Mouse (Mus musculus): ENCODE results near the gene Gm49373. TPM values are rescaled to one million over a fixed set of nuclear protein-coding genes. Genes with fewer than 3 reads are reported as not detected.

The Gm49373 gene
- polyA plus RNA-seq, 1 experiment from 2014 or later: 0.15 TPM

DNA sequence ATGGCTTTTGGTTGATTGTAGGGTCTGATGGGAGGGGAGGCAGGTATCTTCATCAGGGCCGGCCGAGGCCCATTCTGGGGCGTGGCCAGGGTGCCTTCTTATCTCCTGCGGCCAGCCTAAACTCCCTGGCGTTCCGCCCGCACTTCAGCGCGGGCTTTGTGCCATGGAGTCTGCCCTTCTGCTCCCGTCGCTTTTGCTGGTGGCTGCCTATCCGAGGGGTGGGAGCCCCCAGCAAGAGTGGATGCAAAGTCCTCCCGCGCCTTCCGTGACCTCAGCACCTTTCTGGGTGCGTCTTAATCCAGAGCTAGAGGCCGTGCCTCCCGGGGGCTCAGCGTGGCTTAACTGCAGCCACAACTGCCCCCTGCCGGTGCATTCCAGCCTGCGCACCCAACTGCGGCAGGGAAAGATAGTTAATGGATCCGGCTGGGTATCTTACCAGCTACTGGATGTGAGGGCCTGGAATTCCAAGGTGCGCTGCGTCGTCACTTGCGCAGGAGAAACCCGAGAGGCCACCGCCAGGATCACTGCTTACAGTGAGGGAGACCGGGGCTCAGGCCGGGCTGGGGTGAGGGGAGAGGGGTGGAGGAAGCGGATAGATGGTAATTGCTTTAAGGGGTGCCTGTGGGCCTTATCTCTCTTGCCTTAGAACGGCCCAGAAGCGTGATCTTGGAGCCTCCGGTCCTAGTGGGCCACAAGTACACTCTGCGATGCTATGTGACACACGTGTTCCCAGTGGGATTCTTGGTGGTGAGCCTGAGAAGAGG, 43.4 kb downstream of the Gm49373 start, which contains the start of gene Icam4:
TSS of gene Icam4 (plus strand) at position 83 of the 764 bp plus-strand sequence.
- no peak for TF ChIP-seq CTCF (IDR thresholded peaks at IDR 0.05)
- ATAC-seq (no peak), DNase-seq (ENCODE audit: low read depth, low spot score) (no peak)
- POLR2A ChIA-PET: interaction anchor here (1.1 kb wide), 1 partner anchor 22 kb away, joined by 3 read pairs; no protein-coding TSS in a partner anchor
- no peaks in the 10 kb centered on the region for H3K27me3 ChIP-seq
- CTCF ChIA-PET: interaction anchor here (0.7 to 1.9 kb wide), 7 partner anchors 11 to 105 kb away, joined by 3 to 7 read pairs (median 3); no protein-coding TSS in a partner anchor
- in situ Hi-C loops (cut with MboI; ENCODE audit: low pct_unique_long_range_greater_than_20kb): loop anchor here (5.0 kb wide), 2 partner anchors 43 to 103 kb away; partner anchors contain the start of genes Fdx1l, Gm49373 and Tyk2

- H3K27me3 ChIP-seq: no peaks in the 10 kb centered on the region
- ATAC-seq: no peak
- DNase-seq (ENCODE audit: low read depth, low spot score): no peak
- TF ChIP-seq CTCF (IDR thresholded peaks at IDR 0.05): no peak
- in situ Hi-C loops (cut with MboI; ENCODE audit: low pct_unique_long_range_greater_than_20kb): no loop called here
- POLR2A ChIA-PET: interaction anchor here (1.1 kb wide), 1 partner anchor 21 kb away, joined by 3 read pairs; no protein-coding TSS in a partner anchor
- CTCF ChIA-PET: interaction anchor here (0.7 to 1.5 kb wide), 4 partner anchors 13 to 106 kb away, joined by 3 to 4 read pairs (median 3); no protein-coding TSS in a partner anchor
Observed at GRCm38 (mm10) chr9:21028560-21029110, 44.3 kb downstream of the Gm49373 start.

- CTCF ChIA-PET: no interaction called here
- ATAC-seq (no peak), DNase-seq (ENCODE audit: low read depth, low spot score) (no peak)
- TF ChIP-seq CTCF (IDR thresholded peaks at IDR 0.05): no peak
- POLR2A ChIA-PET: no interaction called here
- no peaks in the 10 kb centered on the region for H3K27me3 ChIP-seq
- in situ Hi-C loops (cut with MboI; ENCODE audit: low pct_unique_long_range_greater_than_20kb): no loop called here
Observed at GRCm38 (mm10) chr9:21027774-21028290, 45.1 kb downstream of the Gm49373 start.

DNA sequence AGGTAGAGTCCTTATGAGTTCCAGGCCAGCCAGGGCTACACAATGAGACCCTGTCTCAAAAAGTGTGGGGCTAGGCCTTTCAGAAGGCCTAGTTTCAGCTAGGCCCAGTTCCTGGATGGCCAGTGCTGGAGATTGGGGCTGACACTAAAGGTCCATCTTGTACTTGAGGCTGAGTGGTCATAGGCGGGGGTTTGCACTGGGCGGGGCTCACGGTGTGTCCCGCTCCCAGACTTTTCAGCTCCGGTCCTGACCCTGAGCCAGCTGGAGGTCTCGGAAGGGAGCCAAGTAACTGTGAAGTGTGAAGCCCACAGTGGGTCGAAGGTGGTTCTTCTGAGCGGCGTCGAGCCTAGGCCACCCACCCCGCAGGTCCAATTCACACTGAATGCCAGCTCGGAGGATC, 46.0 kb downstream of the Gm49373 start:
- POLR2A ChIA-PET: no interaction called here
- no peak for TF ChIP-seq CTCF (IDR thresholded peaks at IDR 0.05)
- ATAC-seq: no peak
- H3K27me3 ChIP-seq: no peaks in the 10 kb centered on the region
- CTCF ChIA-PET: interaction anchor here (1.2 kb wide), 1 partner anchor 128 kb away, joined by 3 read pairs; no protein-coding TSS in a partner anchor
- in situ Hi-C loops (cut with MboI; ENCODE audit: low pct_unique_long_range_greater_than_20kb): no loop called here
- DNase-seq (ENCODE audit: low read depth, low spot score): no peak

DNA sequence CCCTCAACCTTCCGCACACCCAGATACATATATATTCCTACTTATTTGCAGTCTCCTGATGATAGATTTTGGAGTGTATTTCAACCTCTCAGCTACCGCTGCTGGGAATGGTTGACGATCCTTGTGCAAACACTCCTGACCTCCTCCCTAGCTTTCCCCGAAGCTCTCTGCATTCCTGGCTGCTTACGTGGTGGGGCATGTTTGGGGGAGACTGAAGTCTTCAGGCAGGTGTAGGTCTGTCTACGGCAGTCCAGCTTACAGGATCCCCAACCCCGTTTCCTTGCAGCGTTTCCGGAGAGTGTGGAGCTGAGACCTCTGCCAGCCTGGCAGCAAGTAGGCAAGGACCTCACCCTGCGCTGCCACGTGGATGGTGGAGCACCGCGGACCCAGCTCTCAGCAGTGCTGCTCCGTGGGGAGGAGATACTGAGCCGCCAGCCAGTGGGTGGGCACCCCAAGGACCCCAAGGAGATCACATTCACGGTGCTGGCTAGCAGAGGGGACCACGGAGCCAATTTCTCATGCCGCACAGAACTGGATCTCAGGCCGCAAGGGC, 47.6 kb downstream of the Gm49373 start:
- ATAC-seq (no peak), DNase-seq (ENCODE audit: low read depth, low spot score) (no peak)
- in situ Hi-C loops (cut with MboI; ENCODE audit: low pct_unique_long_range_greater_than_20kb): no loop called here
- CTCF ChIA-PET: no interaction called here
- H3K27me3 ChIP-seq: no peaks in the 10 kb centered on the region
- POLR2A ChIA-PET: no interaction called here
- TF ChIP-seq CTCF (IDR thresholded peaks at IDR 0.05): no peak

DNA sequence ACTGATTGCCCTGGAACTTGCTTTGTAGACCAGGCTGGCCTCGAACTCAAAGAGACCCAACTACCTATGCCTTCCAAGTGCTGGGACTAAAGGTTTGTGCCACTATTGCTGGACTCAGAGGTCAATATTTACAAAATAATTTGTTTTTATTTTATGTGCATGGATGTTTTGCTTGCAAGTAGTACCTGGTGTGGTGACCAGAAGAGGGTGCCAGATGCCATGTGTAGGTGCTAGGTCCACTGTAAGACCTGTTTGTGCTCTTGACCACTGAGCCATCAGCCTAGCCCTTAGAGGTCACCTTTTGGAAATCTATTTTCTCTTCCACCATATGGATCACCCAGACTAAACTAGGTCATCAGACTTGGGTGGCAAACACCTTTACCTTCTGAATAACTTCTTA, 50.2 kb downstream of the Gm49373 start:
- DNase-seq (ENCODE audit: low read depth, low spot score): no peak
- ChIA-PET POLR2A (no interaction called here), CTCF (no interaction called here)
- ATAC-seq: no peak
- no peaks in the 10 kb centered on the region for H3K27me3 ChIP-seq
- in situ Hi-C loops (cut with MboI; ENCODE audit: low pct_unique_long_range_greater_than_20kb): no loop called here
- TF ChIP-seq CTCF (IDR thresholded peaks at IDR 0.05): no peak

GRCm38 (mm10) chr9:21022288-21022687, 50.6 kb downstream of the Gm49373 start:
- no peak for DNase-seq (ENCODE audit: low read depth, low spot score)
- TF ChIP-seq CTCF (IDR thresholded peaks at IDR 0.05): no peak
- CTCF ChIA-PET: no interaction called here
- ATAC-seq: no peak
- in situ Hi-C loops (cut with MboI; ENCODE audit: low pct_unique_long_range_greater_than_20kb): no loop called here
- H3K27me3 ChIP-seq: no peaks in the 10 kb centered on the region
- POLR2A ChIA-PET: no interaction called here

DNA sequence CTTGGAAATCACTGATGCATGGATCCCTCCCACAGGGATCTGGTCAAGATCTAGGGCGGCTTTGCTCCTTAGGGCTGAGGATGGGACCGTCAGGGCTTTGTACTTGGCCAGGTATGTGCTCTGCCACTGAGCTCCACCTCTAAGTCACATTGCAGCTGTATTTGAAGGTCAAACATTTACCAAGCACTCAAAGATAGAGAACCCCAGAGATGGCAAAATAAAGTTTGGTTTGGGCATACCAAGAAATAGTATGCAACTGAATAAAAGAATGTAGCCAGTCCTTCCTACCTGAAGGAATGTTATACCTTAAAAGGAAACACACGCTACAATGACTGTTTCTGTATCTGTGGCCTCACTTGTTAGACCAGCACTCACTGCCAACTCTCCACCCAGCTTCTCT, 51.5 kb downstream of the Gm49373 start:
- ChIA-PET POLR2A (no interaction called here), CTCF (no interaction called here)
- TF ChIP-seq CTCF (IDR thresholded peaks at IDR 0.05): no peak
- in situ Hi-C loops (cut with MboI; ENCODE audit: low pct_unique_long_range_greater_than_20kb): no loop called here
- ATAC-seq (no peak), DNase-seq (ENCODE audit: low read depth, low spot score) (no peak)
- H3K27me3 ChIP-seq: peaks cover 3% of the 10 kb centered on the region

GRCm38 (mm10) chr9:21018600-21018999, 54.3 kb downstream of the Gm49373 start:
- H3K27me3 ChIP-seq: peaks cover 4% of the 10 kb centered on the region
- ChIA-PET CTCF (interaction anchor here (0.8 kb wide), 1 partner anchor 11 kb away, joined by 3 read pairs; the partner anchor contains the start of gene Icam4), POLR2A (no interaction called here)
- in situ Hi-C loops (cut with MboI; ENCODE audit: low pct_unique_long_range_greater_than_20kb): no loop called here
- no peak for ATAC-seq
- no peak for DNase-seq (ENCODE audit: low read depth, low spot score)
- no peak for TF ChIP-seq CTCF (IDR thresholded peaks at IDR 0.05)

DNA sequence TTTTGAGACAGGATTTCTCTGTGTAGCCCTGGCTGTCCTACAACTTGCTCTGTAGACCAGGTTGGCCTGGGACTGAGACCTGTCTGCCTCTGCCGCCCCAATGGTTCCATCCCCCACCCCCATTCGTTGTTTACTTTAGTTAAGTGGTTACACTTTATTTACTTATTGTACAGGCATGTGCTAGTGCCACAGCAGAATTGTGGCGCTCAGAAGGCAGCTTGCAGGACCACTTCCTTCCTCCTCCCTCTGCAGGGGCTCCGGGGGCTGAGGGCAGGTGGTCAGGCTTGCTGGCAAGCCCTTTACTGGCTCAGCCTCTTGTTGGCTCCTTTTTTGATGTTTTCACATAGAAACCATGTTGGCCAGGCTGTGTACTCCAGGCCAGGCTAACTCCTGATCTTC, 55.7 kb downstream of the Gm49373 start:
- DNase-seq (ENCODE audit: low read depth, low spot score) (no peak), ATAC-seq (no peak)
- peaks cover 4% of the 10 kb centered on the region for H3K27me3 ChIP-seq
- TF ChIP-seq CTCF (IDR thresholded peaks at IDR 0.05): no peak
- in situ Hi-C loops (cut with MboI; ENCODE audit: low pct_unique_long_range_greater_than_20kb): no loop called here
- ChIA-PET POLR2A (no interaction called here), CTCF (interaction anchor here (0.8 kb wide), 1 partner anchor 9 kb away, joined by 3 read pairs; no protein-coding TSS in a partner anchor)
